Mouse (Mus musculus) liver, adult 2 months (tissue): ENCODE results near the gene Mgat5b. TPM values are rescaled to one million over a fixed set of nuclear protein-coding genes. Genes with fewer than 3 reads are reported as not detected.
A peak's percentile ranks its signal among the peaks of the same experiment; 100 is the strongest.
"Not testable (repeated sequence)": the region's sequence is repeated elsewhere in the genome, so short reads cannot be mapped to it uniquely, and the experiment has no call there.

Experiments used
- DNase-seq: peaks from one replicate; pipeline ENCODE4 v3.0.0-alpha.2; 2011; ENCODE audit warnings: low read depth, low spot score; ENCODE audit errors: extremely low read depth
- H3K27ac ChIP-seq: fragments of 200-500 bp; replicated peaks from 2 replicates; pipeline ENCODE4 v1.5.1; 2012; ENCODE audit warnings: low read depth, mild to moderate bottlenecking, control low read depth, inconsistent platforms, low read length; ENCODE audit not compliant: insufficient read depth
- H3K27me3 ChIP-seq: fragments of 200-500 bp; 2 replicates; pipeline ENCODE4 v1.6.1; 2012; ENCODE audit warnings: mild to moderate bottlenecking, moderate library complexity, low read length, inconsistent platforms; ENCODE audit not compliant: control insufficient read depth, insufficient read depth
- H3K36me3 ChIP-seq: fragments of 200-500 bp; 2 replicates; pipeline ENCODE4 v1.6.1; 2012; ENCODE audit warnings: low read length, inconsistent platforms; ENCODE audit not compliant: control insufficient read depth, insufficient read depth
- H3K4me1 ChIP-seq: fragments of 200-500 bp; 2 replicates; pipeline ENCODE4 v1.6.1; 2011; ENCODE audit warnings: low read length; ENCODE audit not compliant: control insufficient read depth, insufficient read depth
- H3K4me3 ChIP-seq: fragments of 200-500 bp; 2 replicates; pipeline ENCODE4 v1.5.1; 2011; ENCODE audit warnings: low read depth, mild to moderate bottlenecking, control low read depth, low read length, moderate library complexity; ENCODE audit not compliant: insufficient read depth
- H3K79me2 ChIP-seq: fragments of 200-500 bp; 2 replicates; pipeline ENCODE4 v1.6.1; 2012; ENCODE audit warnings: inconsistent platforms, mild to moderate bottlenecking, low read length, moderate library complexity; ENCODE audit not compliant: control insufficient read depth, insufficient read depth
- H3K9ac ChIP-seq: fragments of 200-500 bp; 2 replicates; pipeline ENCODE4 v1.6.1; 2012; ENCODE audit warnings: low read depth, mild to moderate bottlenecking, control low read depth, inconsistent platforms, low read length
- CTCF ChIP-seq: fragments of 200-500 bp; IDR thresholded peaks from 2 replicates; pipeline ENCODE4 v1.5.1; 2011; ENCODE audit warnings: low read depth, low read length, control low read depth
- POLR2A ChIP-seq: fragments of 200-500 bp; IDR thresholded peaks from 2 replicates; pipeline ENCODE4 v1.6.1; 2011; ENCODE audit warnings: low read length, control low read depth; ENCODE audit not compliant: insufficient read depth; ENCODE audit errors: extremely low read depth
- WGBS: fragments of 180-500 bp; shearing (Covaris S2); methylation state at CpG from one replicate; pipeline ENCODE4 v1.1.7; 2018; 5-methylcytosine and 5-hydroxymethylcytosine counted together
- polyA plus RNA-seq: library from polyadenylated mRNA; depleted of rRNA; stranded (reverse); fragments of >200 nt; gene quantifications from 2 replicates; pipeline ENCODE4 v1.2.3, GENCODE M21; 2012
- total RNA-seq: library from RNA; depleted of rRNA; stranded (reverse); fragments of >200 nt; gene quantifications from 2 replicates; pipeline ENCODE4 v1.2.3, GENCODE M21; 2014

The Mgat5b gene
- total and polyA plus RNA-seq, 2 experiments: not detected

DNA sequence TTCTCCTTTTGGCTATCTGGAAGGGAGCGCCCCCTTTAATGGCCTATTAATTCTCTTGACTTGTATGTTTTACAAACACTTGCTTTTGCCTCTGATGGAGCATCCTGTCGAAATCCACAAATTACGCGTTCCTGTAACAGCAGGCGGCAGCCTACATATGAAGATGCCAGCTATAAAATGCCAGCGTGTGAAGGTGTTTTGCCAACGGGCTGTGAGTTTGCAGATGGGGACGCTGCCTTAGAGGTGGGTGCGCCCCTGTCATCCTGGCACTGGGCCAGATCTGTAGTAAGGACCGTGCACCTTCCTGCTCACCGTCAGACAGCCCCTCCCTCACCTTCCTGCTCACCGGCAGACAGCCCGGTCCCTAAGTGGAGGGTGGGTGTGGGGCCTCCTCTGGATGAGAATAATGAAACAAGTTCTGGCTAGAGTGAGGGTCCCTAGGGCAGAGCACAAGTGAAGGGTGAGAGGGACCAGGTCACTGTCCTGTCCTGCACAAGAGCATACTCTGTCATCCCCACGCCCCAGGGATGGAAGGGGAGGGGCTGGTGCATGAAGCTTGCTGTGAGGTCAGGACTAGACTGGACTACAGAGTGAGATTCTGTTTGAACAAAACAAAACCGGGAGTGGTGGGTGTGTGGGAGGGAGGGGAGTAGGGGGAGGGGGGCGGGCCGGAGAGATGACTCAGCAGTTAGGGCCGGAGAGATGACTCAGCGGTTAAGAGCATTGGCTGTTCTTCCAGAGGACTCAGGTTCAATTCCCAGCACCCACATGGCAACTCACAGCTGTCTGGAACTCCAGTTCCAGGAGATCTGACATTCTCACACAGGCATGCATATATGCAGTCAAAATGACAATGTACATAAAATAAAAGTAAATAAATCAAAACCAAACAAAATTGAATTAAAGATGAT is 24.9 kb upstream of the Mgat5b start:
- no peaks in the 10 kb centered on the region for H3K36me3 ChIP-seq

DNA sequence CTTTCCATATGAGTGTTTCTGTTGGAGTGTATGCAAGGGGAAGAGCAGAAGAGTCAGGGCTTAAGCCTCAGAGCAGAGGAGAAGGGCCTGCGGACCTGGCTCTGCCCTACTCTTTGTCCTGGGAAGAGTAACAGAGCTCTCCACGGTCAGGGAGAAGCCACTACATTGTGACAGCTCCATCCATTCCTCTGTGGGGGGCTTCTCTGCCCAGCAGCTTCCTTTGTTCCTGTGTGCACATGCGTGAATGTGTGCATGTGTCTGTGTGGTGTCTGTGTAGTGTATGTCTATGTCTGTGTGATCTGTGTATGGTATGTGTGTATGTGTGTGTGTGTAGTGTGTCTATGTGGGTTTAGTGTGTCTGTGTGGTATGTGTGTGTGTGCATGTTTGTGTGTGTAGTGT is 23.3 kb upstream of the Mgat5b start:
- Histone ChIP-seq H3K36me3 (no peaks in the 10 kb centered on the region), H3K27me3 (no peaks in the 10 kb centered on the region), H3K27ac (no peak overlapping the region), H3K4me3 (no peak overlapping the region), H3K4me1 (no peaks in the 10 kb centered on the region), H3K79me2 (no peaks in the 10 kb centered on the region), H3K9ac (no peak overlapping the region)
- TF ChIP-seq POLR2A (no peak), CTCF (no peak)
- DNase-seq: no peak
- WGBS: 81% methylated on average over 3 of the region's 3 CpGs

More for the DNA sequence above, 24.9 kb upstream of the Mgat5b start:
- H3K27me3 ChIP-seq: no peaks in the 10 kb centered on the region
- no peak overlapping the region for H3K27ac ChIP-seq
- H3K4me1 ChIP-seq: no peaks in the 10 kb centered on the region
- no peak overlapping the region for H3K4me3 ChIP-seq
- WGBS: 65% methylated on average over 19 of the region's 19 CpGs
- TF ChIP-seq POLR2A: no peak
- TF ChIP-seq CTCF: no peak
- H3K9ac ChIP-seq: no peak overlapping the region
- no peak for DNase-seq
- H3K79me2 ChIP-seq: no peaks in the 10 kb centered on the region

DNA sequence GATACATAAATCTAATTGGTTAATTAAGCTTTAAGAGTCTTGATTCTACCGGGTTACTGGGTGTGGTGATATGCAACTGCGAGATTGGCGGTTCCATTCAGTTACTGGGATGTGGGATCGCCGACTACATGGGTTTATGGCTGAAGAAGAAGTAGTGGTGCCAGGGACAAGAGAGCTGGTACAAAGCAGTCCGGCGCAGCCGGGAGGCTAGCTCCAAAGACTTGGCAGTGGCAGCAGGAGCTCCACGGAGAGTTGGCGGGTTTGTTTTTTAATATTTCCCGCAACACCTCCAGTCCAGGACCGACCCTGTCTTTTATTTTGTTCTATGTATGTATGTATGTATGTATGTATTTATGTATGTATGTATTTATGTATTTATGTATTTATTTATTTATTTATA is 19.4 kb upstream of the Mgat5b start:
- Histone ChIP-seq H3K27me3 (no peaks in the 10 kb centered on the region), H3K36me3 (no peaks in the 10 kb centered on the region), H3K9ac (no peak overlapping the region), H3K27ac (no peak overlapping the region), H3K79me2 (no peaks in the 10 kb centered on the region), H3K4me3 (no peak overlapping the region), H3K4me1 (no peaks in the 10 kb centered on the region)
- no peak for DNase-seq
- WGBS: 90% methylated on average over 12 of the region's 12 CpGs
- TF ChIP-seq CTCF (no peak), POLR2A (no peak)

DNA sequence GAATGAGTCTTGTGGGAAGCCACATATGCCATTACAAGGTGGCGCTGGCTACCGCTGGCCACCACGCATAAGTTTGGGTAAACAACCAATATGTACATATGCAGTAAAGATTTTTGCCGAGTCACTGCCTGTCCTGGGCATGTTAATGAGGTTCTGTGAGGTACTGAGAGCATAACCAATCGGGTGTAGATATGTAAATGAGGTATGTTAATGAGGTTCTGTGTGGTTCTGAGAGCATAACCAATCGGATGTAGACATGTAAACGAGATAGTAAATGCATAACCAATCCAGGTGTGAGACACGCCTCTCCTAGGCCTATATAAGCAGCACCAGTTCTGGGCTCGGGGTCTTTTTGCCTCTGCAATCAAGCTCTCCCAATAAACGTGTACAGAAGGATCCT is 16.1 kb upstream of the Mgat5b start:
- WGBS: 87% methylated on average over 10 of the region's 10 CpGs
- not testable (repeated sequence) for H3K27me3 ChIP-seq, H3K9ac ChIP-seq, H3K4me1 ChIP-seq, H3K36me3 ChIP-seq, H3K27ac ChIP-seq, H3K79me2 ChIP-seq, H3K4me3 ChIP-seq, DNase-seq

DNA sequence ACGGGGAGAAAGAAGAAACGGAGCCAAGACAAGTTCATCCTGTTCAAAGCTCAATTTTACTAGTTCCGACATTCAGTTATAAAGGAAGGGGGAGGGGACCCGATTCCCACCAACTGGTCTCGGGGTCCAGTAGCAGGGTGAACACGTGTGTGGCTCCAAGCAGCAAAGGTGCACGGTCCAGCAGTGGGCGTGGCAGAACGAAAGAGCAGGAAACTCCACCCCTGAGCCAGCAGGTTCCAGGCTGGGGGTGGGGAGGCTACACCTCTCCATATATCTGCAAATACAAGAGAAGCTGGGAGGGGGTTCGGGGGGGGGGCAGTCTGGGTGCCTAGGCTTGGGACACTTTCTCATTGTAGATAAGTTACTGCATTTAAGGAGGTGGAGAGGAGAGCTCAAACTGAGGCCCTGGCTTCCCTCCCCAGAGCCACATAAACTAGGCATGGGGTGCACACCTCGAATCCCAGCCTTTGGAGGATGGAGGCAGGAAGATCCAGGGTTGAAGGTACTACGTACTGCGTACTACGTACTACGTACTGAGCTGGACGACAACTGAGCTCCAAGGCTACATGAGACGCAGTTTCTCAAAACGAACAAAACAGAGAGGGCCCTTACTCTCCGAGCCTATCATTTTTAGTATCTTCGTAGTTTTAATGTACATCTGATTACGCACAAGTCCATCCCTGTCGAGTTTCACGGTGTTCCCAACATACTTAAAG is 12.8 kb upstream of the Mgat5b start:
- no peak overlapping the region for H3K4me3 ChIP-seq
- 7% methylated on average over 23 of the region's 23 CpGs for WGBS
- H3K27ac ChIP-seq: no peak overlapping the region
- peak; percentile 6 for DNase-seq
- H3K36me3 ChIP-seq: no peaks in the 10 kb centered on the region
- H3K9ac ChIP-seq: no peak overlapping the region
- no peaks in the 10 kb centered on the region for H3K79me2 ChIP-seq
- TF ChIP-seq CTCF (no peak), POLR2A (no peak)
- H3K4me1 ChIP-seq: peaks cover 2% of the 10 kb centered on the region; the same call in 1 of the 2 replicates
- peaks cover under 1% of the 10 kb centered on the region; the same call in 1 of the 2 replicates for H3K27me3 ChIP-seq

DNA sequence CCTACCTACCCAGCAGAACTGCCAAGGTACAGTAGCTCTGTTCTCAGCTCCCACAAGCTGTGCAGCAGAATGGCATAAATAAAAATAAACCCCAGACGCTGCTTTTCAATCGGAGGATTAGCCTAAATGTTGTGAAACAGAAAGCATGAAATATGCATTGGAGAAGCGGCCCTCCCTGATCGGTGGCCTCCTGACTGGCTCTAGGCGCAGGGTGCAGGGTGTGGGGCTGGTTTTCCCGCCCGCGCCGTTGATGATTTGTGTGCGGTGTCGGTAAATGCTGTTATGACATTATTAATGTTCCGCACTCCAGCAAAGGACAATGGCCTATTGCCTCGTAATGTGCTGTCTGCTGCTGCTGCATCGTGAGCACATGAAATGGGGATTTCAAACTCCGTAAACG is 5.1 kb upstream of the Mgat5b start:
- 83% methylated on average over 16 of the region's 16 CpGs for WGBS
- H3K27ac ChIP-seq: no peak overlapping the region
- H3K9ac ChIP-seq: no peak overlapping the region
- TF ChIP-seq CTCF: no peak
- TF ChIP-seq POLR2A: no peak
- no peaks in the 10 kb centered on the region for H3K79me2 ChIP-seq
- peaks cover 9% of the 10 kb centered on the region for H3K27me3 ChIP-seq
- no peaks in the 10 kb centered on the region for H3K4me1 ChIP-seq
- no peak for DNase-seq
- H3K36me3 ChIP-seq: no peaks in the 10 kb centered on the region
- no peak overlapping the region for H3K4me3 ChIP-seq
